Mouse (Mus musculus) urinary bladder, postnatal 4 days (tissue): ENCODE results near the gene Dtx3l.
"Not testable (repeated sequence)": the region's sequence is repeated elsewhere in the genome, so short reads cannot be mapped to it uniquely, and the experiment has no call there.

Experiments used
- DNase-seq, 2 experiments: peaks; one replicate each; pipeline ENCODE4 v3.0.0; 2021 to 2022; ENCODE audit warnings: low spot score in 2 of 2

The Dtx3l gene

DNA sequence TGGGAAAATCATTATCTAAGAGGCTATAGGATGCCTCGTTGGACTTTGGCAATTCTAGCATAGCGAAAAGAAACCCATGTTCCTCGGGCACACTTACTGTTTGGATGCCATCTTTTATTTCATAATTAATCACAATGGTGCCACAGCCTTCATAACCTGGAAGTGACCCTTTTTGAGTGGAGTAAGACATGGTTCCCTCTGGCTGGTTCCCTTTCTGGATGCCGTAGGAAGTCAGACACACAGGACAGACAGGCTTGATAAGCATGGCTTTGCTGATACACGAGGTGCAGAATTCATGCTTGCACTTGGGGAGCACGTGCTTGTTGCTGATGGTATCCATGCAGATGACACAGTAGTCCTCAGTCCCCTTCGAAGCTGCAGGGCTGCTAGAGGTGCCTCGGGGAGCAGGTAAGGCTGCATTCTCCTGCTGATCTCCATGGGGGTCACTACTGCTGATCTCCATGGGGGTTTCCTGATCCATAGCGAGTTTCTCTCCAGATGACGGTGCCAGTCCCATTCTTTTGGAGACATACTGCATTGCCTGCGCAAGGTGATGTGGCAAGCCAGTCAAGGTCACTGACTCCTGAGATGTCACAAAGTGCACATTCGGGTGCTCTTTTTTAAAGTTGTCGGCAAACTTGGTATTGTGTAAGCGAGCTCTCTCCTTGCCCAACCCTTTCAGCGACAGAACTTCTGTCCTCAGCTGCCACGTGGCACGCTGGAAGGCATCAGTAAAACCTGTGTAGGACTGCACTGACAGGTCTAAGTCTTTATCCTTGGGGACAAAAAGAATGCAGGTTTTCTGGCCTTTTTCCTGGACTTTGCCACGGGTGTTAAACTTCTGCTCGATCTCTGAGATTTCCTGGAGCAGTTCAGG, 6.5 kb downstream of the Dtx3l start:
- no peak for DNase-seq

DNA sequence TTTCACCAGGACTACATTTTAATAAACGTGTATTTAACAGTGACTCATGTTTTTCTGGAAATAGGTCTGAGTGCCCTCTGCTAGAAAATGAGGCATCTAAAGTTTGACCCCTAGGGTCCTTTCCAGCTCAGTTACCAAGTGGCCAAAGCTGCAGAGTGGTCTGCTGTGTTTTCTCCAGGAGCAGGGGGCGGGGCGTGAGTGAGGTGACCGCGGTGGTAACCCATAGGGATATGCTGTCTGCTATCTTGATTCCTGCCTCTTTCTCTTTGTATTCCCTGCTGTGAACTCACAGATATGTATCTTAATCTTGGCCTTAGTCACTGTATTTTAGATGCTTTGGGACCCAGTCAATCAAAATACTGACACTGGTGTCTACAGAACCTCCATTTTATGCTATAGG, 14.6 kb downstream of the Dtx3l start:
- DNase-seq: no peak

DNA sequence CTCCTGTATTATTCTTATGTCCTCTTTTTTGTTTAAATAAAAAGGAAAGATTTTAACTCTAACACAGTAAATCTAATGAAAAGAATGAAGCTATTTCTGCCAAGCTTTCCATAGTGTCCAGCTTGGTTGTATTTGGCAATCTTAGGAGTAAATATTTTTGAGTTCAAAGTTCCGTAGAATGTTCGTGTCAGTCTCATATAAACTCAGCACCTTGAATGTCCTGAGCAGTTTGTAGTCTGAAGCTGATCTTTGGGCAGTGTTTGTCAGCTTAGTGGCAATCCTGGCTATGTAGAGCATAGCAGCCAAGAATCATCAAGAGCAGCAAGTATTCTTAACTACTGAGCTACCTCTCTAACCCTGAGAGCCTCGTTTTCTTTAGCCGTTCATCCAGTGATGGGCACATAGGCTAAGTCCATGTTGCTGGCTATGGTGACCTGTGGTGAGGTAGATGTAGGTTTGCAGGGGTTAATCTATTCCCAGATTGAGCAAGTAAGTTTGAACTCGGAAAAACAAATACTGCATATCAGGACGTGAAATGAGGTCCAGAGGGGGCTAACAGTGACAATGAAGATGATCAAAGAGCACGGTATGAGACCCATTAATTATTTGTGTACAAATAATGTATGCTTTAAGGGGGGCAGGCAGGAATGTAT, 15.3 kb downstream of the Dtx3l start:
- DNase-seq: no peak

DNA sequence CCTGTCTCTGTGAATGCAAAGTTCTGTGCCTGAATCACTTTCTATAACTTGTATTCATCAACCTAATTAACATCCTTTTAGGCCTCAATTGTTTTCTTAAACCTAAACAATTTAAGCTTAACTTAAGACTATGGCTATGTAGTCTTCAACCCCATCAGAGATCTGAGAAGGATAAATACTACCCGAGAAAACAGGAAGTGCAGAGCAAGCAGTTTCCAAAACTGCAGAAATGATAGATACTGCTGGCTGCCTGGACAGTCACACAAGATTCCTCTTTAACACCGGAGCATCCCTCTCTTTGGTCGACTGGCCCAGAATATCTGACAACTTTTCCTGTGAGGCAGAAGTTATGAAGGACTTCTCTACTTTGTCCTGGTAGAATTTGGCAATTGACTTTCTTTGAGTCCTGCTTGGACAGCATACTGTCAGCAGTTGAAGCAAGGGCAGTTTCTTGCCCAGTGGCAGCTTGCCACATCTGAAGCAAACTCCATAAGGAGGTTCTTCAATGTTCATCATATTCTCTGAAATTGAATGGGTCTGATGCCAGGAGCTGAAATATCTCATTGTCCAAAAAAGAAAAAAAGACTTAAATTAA, 16.6 kb downstream of the Dtx3l start:
- no peak for DNase-seq

DNA sequence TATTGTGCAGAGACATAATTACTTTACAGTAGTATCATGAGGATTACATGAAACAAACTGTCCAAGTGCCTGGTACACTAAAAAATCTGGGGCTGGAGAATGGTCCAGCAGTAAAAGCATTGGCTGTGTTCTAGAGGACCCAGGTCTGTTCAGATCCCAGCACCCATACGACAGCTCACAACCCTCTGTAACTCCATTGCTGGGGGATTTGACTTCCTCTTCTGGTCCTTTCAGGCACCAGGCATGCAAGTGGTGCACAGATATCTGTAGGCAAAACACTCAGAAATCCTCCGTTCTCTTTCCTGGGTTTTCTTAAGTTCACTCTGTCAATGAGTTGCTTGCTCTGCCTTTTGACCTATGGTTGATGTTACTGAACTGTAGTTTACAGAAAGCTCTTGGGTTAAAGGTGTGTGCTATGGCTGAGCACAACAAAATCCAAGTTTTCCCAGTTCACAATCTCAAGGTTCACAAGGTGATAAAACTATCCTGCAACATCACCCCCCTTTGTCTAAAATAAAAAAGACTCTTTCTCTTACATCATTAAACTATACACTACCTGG, 17.2 kb downstream of the Dtx3l start:
- no peak for DNase-seq

DNA sequence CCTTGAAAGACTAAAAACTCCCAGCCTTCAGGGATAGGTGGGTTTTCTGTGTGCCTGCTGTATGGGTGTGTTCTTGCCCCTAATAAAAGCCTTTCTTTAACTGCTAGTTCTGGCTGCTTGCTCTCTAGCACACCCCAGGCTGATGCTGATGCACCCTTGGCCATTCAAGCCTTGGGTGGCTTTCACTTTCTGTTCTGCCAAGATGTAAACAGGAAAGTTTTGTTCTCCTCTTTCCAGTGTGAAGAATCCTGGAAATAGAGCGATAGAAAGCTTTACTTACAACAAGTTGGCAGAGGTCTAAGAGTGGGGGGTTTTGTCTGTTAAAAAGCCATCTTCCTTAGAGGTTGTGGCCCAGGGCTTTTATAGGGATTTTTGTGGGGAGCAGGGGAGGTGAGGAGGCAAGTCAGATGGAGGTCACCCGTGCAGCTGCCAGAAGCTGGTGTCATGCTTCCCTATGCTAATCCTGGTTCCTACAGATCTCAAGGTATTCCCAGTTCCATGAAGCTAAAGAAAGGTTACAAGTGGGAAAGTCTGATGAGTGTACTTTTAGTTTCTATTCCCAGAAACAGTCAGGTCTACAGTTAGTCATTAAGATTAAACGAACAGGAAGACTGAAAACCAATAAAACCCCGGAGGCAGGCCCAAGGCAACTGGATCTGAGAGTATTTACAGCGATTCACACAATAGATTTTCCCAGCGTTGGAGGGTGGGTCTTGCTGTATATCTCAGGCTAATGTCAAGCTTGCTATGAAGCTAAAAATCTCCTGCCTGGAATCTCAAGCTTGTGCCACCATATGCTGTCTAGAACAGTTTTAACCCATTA, 20.0 kb downstream of the Dtx3l start:
- DNase-seq: no peak

DNA sequence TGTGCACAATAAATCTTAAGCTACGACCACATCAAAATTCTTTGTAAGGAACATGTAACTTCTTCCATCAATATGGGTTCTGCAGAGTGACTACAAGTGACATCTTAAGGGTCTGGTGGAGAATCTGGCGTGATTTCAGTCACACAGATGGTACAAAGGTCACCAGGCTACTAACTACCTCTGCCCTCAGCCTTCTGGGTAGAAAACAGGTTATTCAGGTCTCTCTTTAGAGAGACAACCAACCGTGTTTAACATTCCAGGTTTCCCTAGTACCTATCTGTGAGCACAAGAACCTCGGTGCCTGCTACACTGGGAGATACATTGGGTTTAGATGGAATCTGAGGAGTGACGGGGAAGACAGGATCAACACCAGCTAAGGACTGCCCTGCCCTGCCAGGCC, 24.6 kb downstream of the Dtx3l start:
- DNase-seq: no peak

DNA sequence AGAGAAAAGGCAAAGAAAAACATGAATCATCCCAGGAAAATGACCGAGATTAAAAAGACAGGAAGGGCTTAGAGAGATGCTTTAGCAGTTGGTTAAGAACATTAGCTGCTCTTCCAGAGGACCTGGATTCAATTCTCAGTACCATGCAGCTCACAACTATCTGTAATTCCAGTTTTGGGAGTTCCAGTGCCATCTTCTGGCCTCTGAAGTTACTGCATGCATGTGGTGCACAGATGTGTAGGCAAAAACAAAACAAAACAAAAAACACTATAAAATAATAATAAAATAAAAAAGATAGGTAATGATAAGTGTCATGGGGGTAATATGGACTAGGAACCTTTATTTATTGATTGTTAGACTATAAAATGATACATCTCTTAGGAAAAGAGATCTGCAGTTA, 25.4 kb downstream of the Dtx3l start:
- DNase-seq: no peak

DNA sequence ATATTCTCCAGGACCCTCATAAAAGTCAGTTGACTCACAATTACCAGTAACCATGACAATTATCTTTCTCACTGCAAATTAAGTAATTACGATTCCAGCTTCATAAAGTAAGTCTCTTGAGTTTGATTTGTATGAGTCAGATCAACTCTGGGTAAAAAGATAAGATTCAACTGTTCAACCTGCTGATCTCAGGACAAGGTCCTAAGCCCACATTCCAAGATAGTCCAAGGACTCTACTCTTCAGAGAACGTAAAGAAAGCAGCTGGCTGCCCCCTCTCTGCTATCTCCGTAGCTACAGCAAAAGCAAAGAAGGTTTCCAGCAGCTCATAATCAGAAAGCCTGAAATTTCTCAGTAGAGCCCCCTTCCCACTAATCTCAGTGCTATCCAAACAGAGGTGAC, 27.5 kb downstream of the Dtx3l start:
- no peak for DNase-seq

DNA sequence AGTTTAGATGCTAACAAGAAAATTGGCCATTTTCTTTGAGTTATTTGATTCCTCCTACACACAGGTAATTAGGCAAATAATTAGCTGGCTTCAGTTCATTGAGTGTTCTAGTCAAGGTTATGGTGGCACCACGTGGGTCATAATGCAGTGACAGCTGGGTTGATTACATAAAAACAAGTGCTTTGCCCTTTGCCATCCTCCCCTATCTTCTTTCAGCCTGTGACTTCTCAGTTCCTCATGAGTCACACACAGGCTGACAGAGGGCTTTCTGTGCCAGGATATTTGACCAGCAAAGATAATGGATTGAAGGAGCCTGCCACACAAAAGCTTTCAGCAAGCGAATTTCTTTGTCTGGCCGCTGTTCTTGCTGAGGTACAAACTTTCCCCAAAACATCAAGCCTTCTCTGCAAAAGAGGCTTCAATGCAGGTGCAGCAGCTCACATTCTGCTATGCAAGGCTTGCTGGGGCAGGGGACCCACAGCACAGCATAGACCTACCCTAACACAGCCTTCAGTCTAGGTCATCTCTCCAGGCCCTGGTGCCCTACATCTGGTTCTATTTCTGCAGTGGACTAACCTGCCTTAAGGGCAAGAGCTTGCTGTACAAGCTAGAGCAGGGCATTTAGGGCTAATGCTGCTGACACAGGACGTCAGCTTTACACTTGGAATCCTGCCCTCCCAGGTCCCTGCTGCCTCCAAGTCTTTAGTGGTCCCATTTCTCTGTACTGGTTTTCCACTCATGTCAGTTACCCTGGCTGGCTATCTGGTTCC, 31.3 kb downstream of the Dtx3l start:
- DNase-seq: peak in 1 of 2 experiments; percentile 33

DNA sequence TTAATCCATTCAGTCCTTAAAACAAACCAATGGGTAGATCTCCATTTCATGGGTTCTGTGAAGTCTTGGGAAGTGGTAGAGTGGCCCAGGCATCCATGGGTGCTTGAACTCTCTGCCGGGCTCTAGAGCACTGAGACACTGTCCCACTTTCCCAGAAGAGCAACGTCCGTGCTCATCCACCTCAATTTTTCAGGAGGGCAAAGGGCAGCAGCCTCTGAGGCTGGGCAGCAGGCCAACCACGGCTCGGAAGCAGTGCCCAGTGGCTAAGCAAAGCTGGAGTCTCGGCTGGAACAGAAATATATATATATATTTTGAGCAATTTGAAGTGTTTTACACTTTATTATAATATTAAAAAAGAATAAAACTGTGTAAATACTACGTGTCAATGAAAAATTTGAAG, 32.1 kb downstream of the Dtx3l start:
- no peak for DNase-seq

DNA sequence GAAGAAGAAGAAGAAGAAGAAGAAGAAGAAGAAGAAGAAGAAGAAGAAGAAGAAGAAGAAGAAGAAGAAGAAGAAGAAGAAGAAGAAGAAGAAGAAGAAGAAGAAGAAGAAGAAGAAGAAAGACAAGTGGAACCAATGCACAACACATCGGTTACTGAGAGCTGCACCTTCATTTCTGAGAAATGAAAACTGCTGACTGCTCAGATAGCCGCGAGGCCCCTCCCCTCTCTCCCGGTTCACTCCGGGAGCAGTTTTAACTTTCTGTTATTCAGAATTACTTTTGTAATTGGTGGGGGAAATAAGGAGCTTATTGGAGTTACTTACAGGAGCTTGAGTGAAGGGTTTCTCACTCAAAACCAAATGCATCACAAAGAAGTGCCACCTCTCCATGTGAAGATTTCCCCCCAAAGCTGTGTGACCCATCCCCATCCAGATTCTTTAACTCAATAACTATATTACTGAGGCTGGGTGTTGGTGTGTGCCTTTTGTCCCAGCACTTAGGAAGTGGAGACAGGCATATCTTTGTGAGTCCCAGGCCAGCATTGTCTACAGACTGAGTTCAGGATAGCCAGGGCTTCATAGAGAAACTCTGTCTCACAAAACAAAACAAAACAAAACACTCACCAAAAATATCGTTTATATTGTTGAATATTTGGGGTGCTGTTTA, 33.0 kb downstream of the Dtx3l start:
- peak in 1 of 2 experiments; percentile 12 for DNase-seq

DNA sequence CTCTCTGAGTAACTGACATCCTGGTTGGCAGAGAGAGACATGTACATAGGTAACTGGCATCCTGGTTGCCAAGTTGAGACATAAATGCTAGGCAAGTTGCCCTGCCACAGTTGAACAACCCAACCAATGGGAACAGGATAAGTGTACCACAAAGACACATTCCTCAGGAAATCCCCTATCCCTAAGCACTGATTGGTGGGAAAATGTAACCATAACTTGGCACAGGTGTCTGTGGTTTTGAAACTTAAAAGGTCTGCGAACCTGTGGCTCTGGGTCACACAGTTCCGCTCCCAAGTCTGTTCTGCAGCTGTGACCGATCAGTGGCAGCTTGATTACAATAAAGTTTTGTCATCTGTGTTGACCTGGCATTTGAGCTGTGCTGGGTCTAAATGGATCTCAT, 33.6 kb downstream of the Dtx3l start:
- DNase-seq: peak in 1 of 2 experiments; percentile 26

DNA sequence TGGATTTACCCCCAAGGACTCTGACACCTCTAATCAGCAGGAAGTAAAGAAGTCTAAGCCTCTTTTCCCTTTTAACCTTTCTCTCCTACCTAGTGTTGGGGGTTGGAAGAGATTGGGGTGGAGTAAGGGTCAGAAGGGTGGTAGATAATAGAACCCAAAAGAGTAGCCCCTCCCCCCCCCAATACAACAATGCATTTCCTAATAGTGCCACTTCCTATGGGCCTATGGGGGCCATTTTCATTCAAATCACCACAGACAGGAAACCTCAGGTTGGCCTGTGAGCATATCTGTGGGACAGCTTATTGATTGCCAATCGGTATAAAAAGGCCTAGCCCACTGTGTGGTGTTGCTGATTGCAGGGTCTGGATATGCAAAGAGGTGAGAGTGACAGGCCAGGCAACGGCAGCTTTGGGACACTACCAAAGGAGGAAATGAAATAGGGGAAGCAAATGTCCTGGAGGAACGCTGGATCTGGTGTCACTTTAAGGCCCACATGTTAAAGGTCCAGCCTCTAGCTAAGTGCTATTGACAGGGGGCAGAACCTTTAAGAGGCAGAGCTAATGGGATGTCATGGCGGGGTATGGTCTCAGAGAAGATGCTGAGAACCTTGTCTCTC, 34.7 kb downstream of the Dtx3l start:
- no peak for DNase-seq

DNA sequence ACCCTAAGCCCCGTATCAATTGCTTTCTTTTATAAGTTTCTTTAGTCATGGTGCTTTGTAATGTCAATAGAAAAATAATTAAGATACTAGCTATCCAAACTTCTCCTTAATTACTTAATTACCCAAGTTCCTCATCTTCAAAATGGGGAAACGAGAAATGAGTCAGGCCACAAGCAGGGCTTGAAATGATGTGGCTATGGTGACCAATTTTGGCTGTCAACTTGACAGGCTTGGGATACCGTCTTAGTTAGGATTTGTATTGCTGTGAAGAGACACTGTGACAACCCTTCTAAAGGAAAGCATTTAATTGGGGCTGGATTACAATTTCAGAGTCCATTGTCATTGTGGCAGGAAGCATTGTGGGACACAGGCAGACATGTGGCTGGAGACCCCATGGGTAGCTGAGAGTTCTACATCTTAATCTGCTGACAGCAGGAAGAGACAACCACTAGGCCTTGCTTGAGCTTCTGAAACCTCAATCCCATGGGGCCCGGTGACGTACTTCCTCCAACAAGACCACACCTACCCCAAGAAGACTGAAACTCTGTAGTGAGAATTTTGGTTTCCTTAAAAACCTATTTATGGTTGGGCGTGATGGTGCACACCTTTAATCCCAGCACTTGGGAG, 35.8 kb downstream of the Dtx3l start:
- DNase-seq: no peak

DNA sequence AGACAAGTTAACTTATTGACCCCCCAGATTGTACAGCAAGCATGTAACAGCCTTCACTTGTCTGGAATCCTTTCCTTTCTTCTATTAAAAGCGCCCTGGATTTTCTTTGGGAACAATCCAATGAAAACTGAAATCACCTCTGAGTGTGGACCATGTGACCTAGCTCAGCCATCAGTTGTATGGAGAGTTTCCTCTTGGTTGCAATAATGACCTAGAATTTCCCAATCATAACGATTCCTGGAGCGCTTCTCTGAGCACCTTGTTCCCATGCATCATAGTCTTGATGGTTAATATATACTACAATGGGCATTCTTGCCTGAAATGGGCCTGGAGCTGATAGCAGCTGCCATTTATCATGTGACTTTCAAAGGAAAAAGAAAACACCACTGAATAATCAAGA, 38.4 kb downstream of the Dtx3l start:
- no peak for DNase-seq

DNA sequence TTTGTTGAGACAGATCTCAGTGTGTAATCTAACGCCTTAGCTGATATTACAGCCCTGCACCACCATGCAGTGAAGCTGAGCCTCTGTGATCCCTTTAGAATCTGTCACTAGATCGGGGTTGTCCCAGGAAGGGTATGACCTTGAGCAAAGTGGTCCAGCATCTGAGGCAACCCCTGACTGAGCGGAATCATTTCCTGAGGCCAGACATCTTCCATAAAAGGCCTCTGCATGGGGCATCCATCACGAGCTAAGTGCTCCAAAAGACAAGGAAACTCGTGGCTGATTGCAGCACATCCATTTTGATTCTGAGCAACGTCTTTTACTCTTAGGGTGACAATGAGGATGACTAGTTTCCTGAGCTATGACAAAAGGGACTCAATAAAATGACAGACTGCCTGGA, 44.0 kb downstream of the Dtx3l start:
- DNase-seq: no peak

DNA sequence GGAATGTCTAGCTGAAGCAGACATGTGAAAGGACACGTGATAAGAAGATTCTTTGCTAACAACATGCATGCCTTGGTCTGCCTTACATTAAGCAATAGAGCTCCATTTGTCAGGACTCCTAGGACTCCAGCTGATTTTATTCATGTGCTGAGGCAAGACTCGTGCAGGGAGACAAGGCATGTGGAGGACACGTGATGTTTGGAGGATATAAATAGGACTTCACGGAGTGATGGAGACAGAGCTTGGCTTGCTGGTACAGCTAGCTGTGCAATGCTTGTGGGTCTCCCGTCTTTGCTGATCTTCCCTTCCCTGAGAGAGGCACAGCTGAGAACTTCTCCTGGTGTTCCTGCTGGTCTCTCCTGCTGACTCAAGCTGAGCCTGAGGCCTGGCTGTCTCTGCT, 47.3 kb downstream of the Dtx3l start:
- DNase-seq: not testable (repeated sequence)

DNA sequence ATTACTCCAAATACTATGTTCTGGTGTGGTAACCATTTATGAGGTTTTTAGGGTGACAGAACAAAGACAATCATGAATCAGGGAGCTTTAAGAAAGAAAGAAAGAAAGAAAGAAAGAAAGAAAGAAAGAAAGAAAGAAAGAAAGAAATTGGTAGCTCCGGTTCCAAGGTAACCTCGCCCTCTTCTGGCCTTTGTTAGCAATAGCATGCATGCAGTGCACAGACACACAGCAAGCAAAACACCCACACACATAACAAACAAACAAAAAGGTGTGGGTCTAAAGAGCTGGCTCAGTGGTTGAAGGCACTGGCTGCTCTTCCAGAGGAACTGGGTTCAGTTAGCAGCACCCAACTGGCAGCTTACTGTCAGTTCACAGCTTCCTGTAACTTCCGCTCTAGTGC, 48.3 kb downstream of the Dtx3l start:
- DNase-seq: no peak

DNA sequence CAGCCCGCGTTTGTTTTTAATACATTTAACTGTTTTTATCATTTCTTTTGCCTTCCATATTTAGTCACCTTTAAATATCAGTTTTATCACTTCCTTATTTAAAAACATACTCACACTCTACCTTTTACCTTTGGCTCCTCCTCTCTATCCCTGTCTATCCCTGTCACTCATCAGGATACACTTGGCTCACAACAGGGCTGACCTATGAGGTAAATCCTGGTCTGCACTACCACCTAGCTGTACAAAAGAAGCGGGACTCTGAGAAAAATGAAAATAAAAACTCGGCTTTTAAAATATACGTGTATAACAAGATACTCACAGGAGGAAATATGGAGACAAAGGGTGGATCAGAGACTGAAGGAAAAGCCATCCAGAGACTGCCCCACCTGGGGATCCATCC, 50.0 kb downstream of the Dtx3l start:
- no peak for DNase-seq
